Mouse (Mus musculus) T-cell, adult 2 months (primary cell): ENCODE measurements at regions not wholly inside any gene's neighbourhood (a gene's known extent, or its start where the extent isn't known, plus 50 kb on each side); places are given as distances from the start of the nearest gene placed in this dataset.

Experiments used
- DNase-seq: peaks from one replicate; pipeline ENCODE4 v3.0.0; 2022; ENCODE audit warnings: low spot score

GRCm38 (mm10) chr5:64653764-64654163 is 149.4 kb upstream of the Klf3 start:
- no peak for DNase-seq

GRCm38 (mm10) chr5:64655286-64655685 is 147.9 kb upstream of the Klf3 start:
- DNase-seq = no peak

GRCm38 (mm10) chr5:64661959-64662358 is 141.2 kb upstream of the Klf3 start:
- no peak for DNase-seq

- DNase-seq = peak; percentile 47
Measured at GRCm38 (mm10) chr5:64662476-64662875, 140.7 kb upstream of the Klf3 start.

GRCm38 (mm10) chr5:64663766-64664165 is 139.4 kb upstream of the Klf3 start:
- no peak for DNase-seq

GRCm38 (mm10) chr5:64665064-64665463 is 138.1 kb upstream of the Klf3 start:
- DNase-seq = no peak

GRCm38 (mm10) chr5:64666256-64666655 is 136.9 kb upstream of the Klf3 start:
- DNase-seq = no peak

- DNase-seq = no peak
Measured at GRCm38 (mm10) chr5:64667053-64667452, 136.1 kb upstream of the Klf3 start.

- DNase-seq = no peak
Measured at GRCm38 (mm10) chr5:64673861-64674260, 129.3 kb upstream of the Klf3 start.

- DNase-seq = peak; percentile 74
Measured at GRCm38 (mm10) chr5:64676214-64676945, 126.8 kb upstream of the Klf3 start.

- DNase-seq = no peak
Measured at GRCm38 (mm10) chr5:64676946-64677588, 126.1 kb upstream of the Klf3 start.

- peak; percentile 28 for DNase-seq
Measured at GRCm38 (mm10) chr5:64678706-64679105, 124.5 kb upstream of the Klf3 start.

GRCm38 (mm10) chr5:64679996-64680625 is 123.1 kb upstream of the Klf3 start:
- no peak for DNase-seq

GRCm38 (mm10) chr5:64681161-64681560 is 122.0 kb upstream of the Klf3 start:
- peak; percentile 76 for DNase-seq

- DNase-seq = peak; percentile 34
Measured at GRCm38 (mm10) chr5:64682326-64682845, 120.8 kb upstream of the Klf3 start.

- DNase-seq = no peak
Measured at GRCm38 (mm10) chr5:64683419-64683818, 119.8 kb upstream of the Klf3 start.

- peak; percentile 77 for DNase-seq
Measured at GRCm38 (mm10) chr5:64684275-64684674, 118.9 kb upstream of the Klf3 start.

GRCm38 (mm10) chr5:64690148-64690547 is 113.0 kb upstream of the Klf3 start:
- DNase-seq = no peak

- DNase-seq = no peak
Measured at GRCm38 (mm10) chr5:64691406-64692100, 111.6 kb upstream of the Klf3 start.

- DNase-seq = no peak
Measured at GRCm38 (mm10) chr5:64692335-64692734, 110.9 kb upstream of the Klf3 start.

GRCm38 (mm10) chr5:64693616-64694015 is 109.6 kb upstream of the Klf3 start:
- no peak for DNase-seq

GRCm38 (mm10) chr5:64694606-64695005 is 108.6 kb upstream of the Klf3 start:
- DNase-seq = no peak
